In genomic region chr4:86359398-86359797, GRCm38 (mm10) we compare ENCODE assay signal across 18 mouse cellular contexts.
"Had no signal": no experiment of that assay in that cellular context is flagged by ENCODE, and none has a peak within 500 bp of the region (broad histone marks: within the 10 kb centered on the region; RNA-seq: fewer than 3 reads in every experiment).

No protein-coding gene starts in this region.

- H3K27me3 ChIP-seq: liver, embryonic 15.5 days; neural tube, embryonic 15.5 days had no signal

- ATAC-seq: lung, postnatal 0 days had no signal

- H3K4me1 ChIP-seq: liver, embryonic 15.5 days; neural tube, embryonic 15.5 days had no signal

- H3K36me3 ChIP-seq: liver, embryonic 15.5 days; neural tube, embryonic 15.5 days had no signal

- H3K27ac ChIP-seq: kidney, postnatal 0 days; liver, embryonic 15.5 days; neural tube, embryonic 15.5 days had no signal

- H3K4me2 ChIP-seq: liver, embryonic 11.5 days; liver, embryonic 15.5 days; neural tube, embryonic 15.5 days had no signal

- H3K9me3 ChIP-seq: liver, embryonic 15.5 days; neural tube, embryonic 15.5 days had no signal

- H3K9ac ChIP-seq: liver, embryonic 15.5 days; neural tube, embryonic 15.5 days had no signal

- DNase-seq: kidney, adult 11 months; kidney, adult 9 months; kidney, postnatal 36 days; layer of hippocampus, adult 9-11 months; left cerebral cortex, postnatal 4 days; lung, adult 2 months; lung, postnatal 36 days; midbrain, embryonic 14.5 days; right cerebral cortex, adult 18-20 months; right cerebral cortex, postnatal 4 days; spleen, adult 18-20 months; thymus, postnatal 4 days had no signal

- H3K4me3 ChIP-seq: liver, embryonic 15.5 days; myocyte; neural tube, embryonic 15.5 days had no signal
